Mouse (Mus musculus): ENCODE data around the gene Slc8b1.

GRCm38 (mm10) chr5:120576781-120577301, 65.9 kb downstream of the Slc8b1 start:
- no peak for TF ChIP-seq CTCF (IDR thresholded peaks at IDR 0.05 in 2 of 3, conservative IDR thresholded peaks at IDR 0.05 in 1 of 3; ENCODE audit: control insufficient read depth in 1 of 3, insufficient read depth in 1 of 3, low read depth in 2 of 3, low read length in 3 of 3, poor library complexity in 1 of 3, severe bottlenecking in 1 of 3)
- no peak for TF ChIP-seq TBP (IDR thresholded peaks at IDR 0.05; ENCODE audit: low read depth, low read length)
- no peak for TF ChIP-seq GABPA (IDR thresholded peaks at IDR 0.05; ENCODE audit: low read depth, low read length)
- TF ChIP-seq MAZ (IDR thresholded peaks at IDR 0.05; ENCODE audit: low read depth, low read length): 0 out of 2 replicates have a peak, but pooled peaks have one; percentile 41
